Mouse (Mus musculus): Measurements from ENCODE around the gene Timm23.
"Not testable (repeated sequence)": the region's sequence is repeated elsewhere in the genome, so short reads cannot be mapped to it uniquely, and the experiment has no call there.

The Timm23 gene

GRCm38 (mm10) chr14:32164173-32165051 is 37.3 kb downstream of the Timm23 start:
- no peak for DNase-seq

DNA sequence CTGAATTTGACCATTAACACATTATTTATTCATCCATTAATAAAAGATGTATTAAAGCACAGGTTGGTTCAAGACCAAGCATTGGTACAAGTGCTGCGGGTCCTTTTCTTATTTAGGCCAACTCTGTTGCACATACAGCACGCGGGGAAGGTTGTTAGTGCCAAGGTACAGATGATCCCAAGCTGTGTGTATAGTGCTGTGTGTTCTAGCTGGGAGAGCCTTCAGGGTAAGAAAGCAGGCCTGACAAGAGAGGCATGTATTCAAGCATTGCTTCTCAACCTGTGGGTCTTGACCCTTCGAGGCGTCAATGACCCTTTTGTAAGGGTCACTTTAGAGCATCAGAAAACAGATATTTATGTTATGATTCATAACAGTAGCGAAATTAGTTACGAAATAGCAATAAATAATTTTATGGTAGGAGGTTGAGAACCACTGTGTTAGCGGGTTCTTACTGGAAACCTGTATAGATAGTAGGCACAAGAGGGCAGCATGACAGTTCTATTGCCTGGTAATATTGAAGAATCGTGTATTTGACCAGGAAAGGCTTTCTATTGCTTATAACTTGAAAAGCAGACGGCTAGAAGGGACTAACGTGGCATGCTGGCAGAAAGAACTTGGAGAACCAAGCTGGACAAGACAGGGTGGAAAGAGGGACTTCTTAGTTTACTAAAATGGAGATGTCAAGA is 38.4 kb downstream of the Timm23 start:
- DNase-seq = no peak

DNA sequence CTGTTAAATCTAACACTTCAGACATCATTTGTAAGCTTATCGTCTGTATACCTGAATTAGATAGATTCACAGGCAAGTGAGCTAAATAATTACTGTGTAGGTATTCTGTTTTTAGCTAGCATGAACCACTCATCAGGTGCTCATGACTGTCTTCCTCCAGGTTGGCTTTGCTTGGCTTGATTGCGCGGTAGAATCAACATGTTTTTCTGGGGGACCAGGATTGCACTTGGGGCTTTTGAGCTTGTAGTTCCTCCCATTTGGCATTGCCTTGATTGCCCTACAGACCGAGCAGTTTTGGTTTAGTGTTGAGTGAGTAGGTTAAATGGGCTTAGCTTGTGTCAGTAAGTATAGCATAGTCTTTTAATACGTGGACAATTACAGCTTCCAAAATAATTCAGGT is 39.5 kb downstream of the Timm23 start:
- DNase-seq = no peak

GRCm38 (mm10) chr14:32161090-32161885 is 40.4 kb downstream of the Timm23 start:
- DNase-seq = no peak

DNA sequence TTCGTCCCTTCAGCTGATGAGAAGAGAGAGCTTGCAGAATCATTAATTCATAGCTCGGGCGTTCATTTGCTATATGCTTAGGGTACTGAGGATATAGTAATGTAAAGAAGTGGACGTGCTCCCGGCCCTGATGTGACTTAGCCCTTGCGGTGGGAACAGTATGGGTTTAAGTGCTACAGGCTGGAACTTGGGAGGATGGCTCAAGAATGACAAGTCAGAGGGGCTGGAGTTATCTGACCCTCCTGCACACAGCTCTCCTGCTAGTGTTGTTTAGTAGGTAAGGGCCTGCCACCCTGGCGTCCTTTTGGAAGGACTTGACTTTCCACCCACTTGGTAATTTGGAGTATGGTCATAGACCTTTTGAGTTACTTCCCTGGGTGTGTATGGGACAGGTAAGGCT is 41.1 kb downstream of the Timm23 start:
- DNase-seq = no peak

- DNase-seq = peak; percentile 99
Measured at GRCm38 (mm10) chr14:32159690-32160246, 41.9 kb downstream of the Timm23 start, which contains the start of gene Ncoa4. Gene Ncoa4 (plus strand): TSS chr14:32159865.

- DNase-seq = no peak
Measured at GRCm38 (mm10) chr14:32159150-32159670, 42.5 kb downstream of the Timm23 start.

GRCm38 (mm10) chr14:32154758-32155157 is 46.9 kb downstream of the Timm23 start:
- no peak for DNase-seq

DNA sequence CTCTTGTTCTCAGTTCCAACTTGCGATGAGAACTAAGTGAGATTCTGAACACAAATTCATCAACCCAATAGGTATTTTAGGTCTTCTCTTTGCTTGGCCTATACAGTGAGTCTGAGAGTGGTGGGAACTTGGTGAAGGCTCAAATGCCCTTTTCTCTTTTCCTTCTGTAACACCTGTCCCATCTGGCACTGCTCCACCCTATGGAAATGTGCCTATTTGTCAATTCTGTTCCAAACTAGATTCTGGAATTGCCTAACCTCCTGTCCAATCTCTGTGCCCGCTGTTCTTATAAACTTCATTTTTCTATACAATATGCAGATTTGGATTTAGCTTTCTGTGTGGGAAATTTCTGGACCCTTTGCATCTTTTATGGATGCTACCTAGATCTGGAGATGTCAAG is 48.5 kb downstream of the Timm23 start:
- DNase-seq = no peak

GRCm38 (mm10) chr14:32152243-32152965 is 49.3 kb downstream of the Timm23 start:
- DNase-seq = no peak

GRCm38 (mm10) chr14:32150872-32151271 is 50.8 kb downstream of the Timm23 start:
- no peak for DNase-seq

GRCm38 (mm10) chr14:32146578-32146977 is 55.1 kb downstream of the Timm23 start:
- DNase-seq = no peak

DNA sequence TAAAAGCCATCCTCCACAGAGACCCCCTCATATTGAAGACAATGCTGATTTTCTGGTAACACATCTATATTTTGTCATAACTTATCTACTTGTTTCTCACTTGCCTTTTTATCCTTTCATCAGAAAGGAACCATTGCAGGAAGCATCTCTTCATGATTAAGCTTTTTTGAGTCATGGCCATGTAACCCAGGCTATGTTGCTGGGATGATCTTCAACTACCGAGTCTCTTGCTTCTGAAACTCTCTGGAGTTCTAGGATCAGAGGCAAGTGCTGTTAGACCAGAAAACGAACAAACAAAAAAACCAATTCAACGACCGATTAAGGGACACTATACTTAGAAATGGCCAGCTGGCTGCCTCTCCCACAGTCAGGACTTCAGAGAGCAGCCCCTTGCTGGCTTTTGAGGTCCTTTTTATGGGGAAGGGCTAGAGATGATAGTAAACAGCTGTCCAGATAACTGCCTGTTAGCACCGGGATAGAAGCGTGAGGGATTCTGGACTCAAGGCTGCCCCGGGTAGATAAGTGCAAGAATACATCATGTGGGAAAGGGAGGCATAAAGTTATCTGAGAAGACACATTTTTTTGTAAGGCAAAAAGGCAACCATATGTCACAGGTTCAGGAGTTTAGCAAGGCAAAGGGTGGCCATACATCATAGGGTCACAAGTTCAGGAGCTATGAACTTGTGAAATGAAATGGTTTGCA is 55.7 kb downstream of the Timm23 start:
- no peak for DNase-seq

GRCm38 (mm10) chr14:32145401-32145800 is 56.3 kb downstream of the Timm23 start:
- no peak for DNase-seq

DNA sequence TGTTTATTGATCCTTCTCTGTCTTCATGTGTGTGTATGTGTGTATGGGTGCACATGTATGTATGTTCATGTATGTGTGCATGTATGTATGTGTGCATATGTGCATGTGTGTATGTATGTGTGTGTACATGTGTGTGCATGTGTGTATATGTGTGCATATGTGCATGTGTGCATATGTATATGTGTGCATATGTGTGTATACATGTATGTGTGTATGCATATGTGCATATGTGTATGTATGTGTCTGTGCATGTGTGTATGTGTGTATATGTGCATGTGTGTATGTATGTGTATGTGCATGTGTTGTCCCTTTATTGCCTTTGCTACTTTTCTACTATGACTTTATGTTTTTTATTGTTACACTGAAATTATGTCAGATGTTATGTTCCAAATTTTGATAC is 57.0 kb downstream of the Timm23 start:
- DNase-seq = no peak

GRCm38 (mm10) chr14:32141723-32142122 is 60.0 kb downstream of the Timm23 start, which contains the start of gene Msmb:
Gene Msmb (plus strand): TSS chr14:32142023.
- no peak for DNase-seq

GRCm38 (mm10) chr14:32140359-32140965 is 61.2 kb downstream of the Timm23 start:
- DNase-seq = no peak

DNA sequence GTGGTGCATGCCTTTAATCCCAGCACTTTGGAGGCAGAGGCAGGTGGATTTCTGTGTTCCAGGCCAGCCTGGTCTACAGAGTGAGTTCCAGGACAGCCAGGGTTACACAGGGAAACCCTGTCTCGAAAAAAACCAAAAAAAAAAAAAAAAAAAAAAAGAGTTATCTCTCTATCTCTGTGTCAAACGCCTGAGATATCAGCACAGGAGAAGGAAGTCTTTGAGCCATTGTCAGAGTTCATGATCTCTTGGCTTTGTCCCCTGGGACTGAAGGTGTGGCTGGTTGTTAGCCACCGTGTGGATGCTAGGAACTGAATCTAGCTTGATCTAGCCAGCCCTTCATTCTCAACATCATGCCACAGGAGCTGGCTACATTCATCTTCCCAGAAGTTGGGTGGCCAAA is 65.2 kb downstream of the Timm23 start:
- DNase-seq = not testable (repeated sequence)

- no peak for DNase-seq
Measured at GRCm38 (mm10) chr14:32134293-32134692, 67.4 kb downstream of the Timm23 start.

- DNase-seq = no peak
Measured at GRCm38 (mm10) chr14:32131836-32132235, 69.9 kb downstream of the Timm23 start.

All from right cerebral cortex, postnatal 14 days (tissue).